Mouse (Mus musculus): Measurements from ENCODE around the gene Ftsj3.

- TF ChIP-seq CTCF (IDR thresholded peaks at IDR 0.05; ENCODE audit: borderline replicate concordance, insufficient read depth, low read length) (no peak), POLR2A (IDR thresholded peaks at IDR 0.05; ENCODE audit: low read depth, low read length) (no peak)
Measured at GRCm38 (mm10) chr11:106269060-106269431, 13.2 kb upstream of the Ftsj3 start.
